Mouse (Mus musculus) hindbrain, embryonic 14.5 days (tissue): ENCODE results near the gene Asnsd1. TPM values are rescaled to one million over a fixed set of nuclear protein-coding genes. Genes with fewer than 3 reads are reported as not detected.
A peak's percentile ranks its signal among the peaks of the same experiment; 100 is the strongest.

ENCODE experiments used
- ATAC-seq: fragments of 200-750 bp; cut with Nextera tagmentation; 2 replicates; pipeline ENCODE4 v1.8.0; 2017; ENCODE audit warnings: moderate number of reproducible peaks, mild to moderate bottlenecking, moderate TSS enrichment, moderate library complexity; ENCODE audit not compliant: low FRiP score
- DNase-seq: peaks from one replicate; pipeline ENCODE4 v3.0.0-alpha.2; 2015; ENCODE audit warnings: low spot score
- H3K27ac ChIP-seq: fragments of 300-500 bp; sonication (generic); 2 replicates; pipeline ENCODE4 v1.5.1; 2014; ENCODE audit warnings: mild to moderate bottlenecking, moderate library complexity
- H3K27me3 ChIP-seq: fragments of 300-500 bp; sonication (generic); 2 replicates; pipeline ENCODE4 v1.6.1; 2014; ENCODE audit warnings: mild to moderate bottlenecking, low read length, mixed read lengths; ENCODE audit not compliant: control insufficient read depth, insufficient read depth
- H3K36me3 ChIP-seq: fragments of 300-500 bp; sonication (generic); replicated peaks from 2 replicates; pipeline ENCODE4 v1.6.1; 2014; ENCODE audit not compliant: control insufficient read depth, insufficient read depth
- H3K4me1 ChIP-seq: fragments of 300-500 bp; sonication (generic); replicated peaks from 2 replicates; pipeline ENCODE4 v1.6.1; 2014; ENCODE audit warnings: antibody characterized with exemption, low read length, mixed read lengths; ENCODE audit not compliant: control insufficient read depth, insufficient read depth
- H3K4me2 ChIP-seq: fragments of 300-500 bp; sonication (generic); replicated peaks from 2 replicates; pipeline ENCODE4 v1.6.1; 2014; ENCODE audit warnings: mild to moderate bottlenecking, moderate library complexity
- H3K4me3 ChIP-seq: fragments of 300-500 bp; sonication (generic); replicated peaks from 2 replicates; pipeline ENCODE4 v1.5.1; 2014; ENCODE audit warnings: mild to moderate bottlenecking, low read length
- H3K9ac ChIP-seq: fragments of 300-500 bp; sonication (generic); 2 replicates; pipeline ENCODE4 v1.6.1; 2014
- H3K9me3 ChIP-seq: fragments of 300-500 bp; sonication (generic); 2 replicates; pipeline ENCODE4 v1.6.1; 2016; ENCODE audit warnings: low read length; ENCODE audit not compliant: control insufficient read depth
- WGBS: fragments of 180-500 bp; shearing (Covaris S2); extraction: QIAGEN DNeasy Blood & Tissue Kit; methylation state at CpG from one replicate; pipeline ENCODE4 v1.1.7; 2014; 5-methylcytosine and 5-hydroxymethylcytosine counted together
- polyA plus RNA-seq: library from polyadenylated mRNA; unstranded; fragments of >200 nt; fragmentation: Nextera tagmentation; extraction: Ambion mirVana; gene quantifications from 2 replicates; pipeline ENCODE4 v1.2.1, GENCODE M21; 2014

Gene Asnsd1
- polyA plus RNA-seq, 1 experiment from 2014 or later: 61.4 TPM

DNA sequence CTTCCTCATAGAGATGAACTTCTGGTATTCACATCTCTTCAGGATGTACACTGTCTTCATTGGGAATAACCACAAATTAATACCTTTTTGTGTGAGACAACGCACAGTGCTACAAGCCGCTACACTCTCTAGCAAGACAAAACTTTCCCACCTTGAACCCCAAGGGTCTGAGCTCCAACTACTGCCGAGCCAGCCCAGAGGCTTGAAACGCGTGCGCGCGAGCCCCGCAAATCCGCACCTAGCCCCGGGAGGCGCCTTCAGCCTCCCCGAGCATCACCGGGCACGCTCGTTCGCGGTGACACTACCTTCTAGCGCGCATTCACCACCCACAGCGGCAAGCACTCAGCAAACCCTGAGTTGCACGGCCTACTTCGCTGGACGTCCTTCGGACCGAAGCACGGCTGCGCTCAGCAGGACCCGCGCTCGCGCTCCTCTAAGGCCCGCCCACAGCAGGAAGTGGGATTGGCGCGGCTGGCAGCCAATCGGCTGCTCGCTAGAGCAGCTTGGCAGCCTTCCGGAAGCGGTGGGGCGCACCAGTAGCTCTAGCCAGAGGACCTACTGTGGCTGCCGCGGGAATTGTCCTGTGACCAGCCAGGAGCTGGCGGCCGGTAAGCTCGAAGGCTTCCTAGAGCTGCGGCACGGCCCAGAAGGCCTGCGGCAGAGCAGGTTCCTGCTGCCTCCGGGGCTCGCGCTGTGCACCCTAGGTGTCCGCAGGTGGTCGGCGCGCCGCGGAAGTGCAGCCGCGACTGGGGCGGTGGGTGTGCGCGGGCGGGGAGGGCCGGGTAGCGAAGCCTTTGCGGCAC, 55.8 kb downstream of the Asnsd1 start, which contains the start of the genes Pms1, Ormdl1 and Gm28778:
Pms1 (minus strand) TSS at position 438 of the 803 bp plus-strand sequence.
Ormdl1 (plus strand) TSS at position 515 of the 803 bp plus-strand sequence.
Gm28778 (plus strand) TSS at position 531 of the 803 bp plus-strand sequence.
- ATAC-seq (peak; percentile 100), DNase-seq (peak; percentile 95)
- H3K9ac ChIP-seq: peak within 1 kb of the TSS; percentile 74
- peak within 1 kb of the TSS; percentile 79 for H3K27ac ChIP-seq
- WGBS: under 1% methylated on average over 66 of the region's 66 CpGs
- H3K27me3 ChIP-seq: no peaks in the 10 kb centered on the region
- H3K4me2 ChIP-seq: peak within 1 kb of the TSS; percentile 77
- H3K9me3 ChIP-seq: no peaks in the 10 kb centered on the region
- H3K4me1 ChIP-seq: peaks cover 5% of the 10 kb centered on the region; the same call in 1 of the 2 replicates
- H3K4me3 ChIP-seq: peak within 1 kb of the TSS; percentile 84
- no peaks in the 10 kb centered on the region; the same call in 1 of the 2 replicates for H3K36me3 ChIP-seq

Other genes starting within 250 kb of the Asnsd1 start
- not detected in 2 replicates for gene 1700019A02Rik, start 165.1 kb downstream of the Asnsd1 start, polyA plus RNA-seq
- gene Pms1, start 55.7 kb downstream of the Asnsd1 start, polyA plus RNA-seq: 10.6 and 11.0 TPM in 2 replicates
- gene Ormdl1, start 55.7 kb downstream of the Asnsd1 start, polyA plus RNA-seq: 55.8 and 64.8 TPM in 2 replicates
- gene Gm28778, start 55.6 kb downstream of the Asnsd1 start, polyA plus RNA-seq: not detected in 2 replicates
- 20.8 and 21.1 TPM in 2 replicates for gene Osgepl1, start 39.1 kb downstream of the Asnsd1 start, polyA plus RNA-seq
- 7.8 and 18.3 TPM in 2 replicates for gene Asdurf, start 133 bp downstream of the Asnsd1 start, polyA plus RNA-seq
- gene Gm28551, start 85 bp downstream of the Asnsd1 start, polyA plus RNA-seq: 2.7 and 2.9 TPM in 2 replicates